Mouse (Mus musculus): ENCODE data around the gene Khsrp.

Khsrp gene

GRCm38 (mm10) chr17:56986105-56986805 is 45.1 kb downstream of the Khsrp start:
- no peak for DNase-seq (ENCODE audit: low spot score)

DNA sequence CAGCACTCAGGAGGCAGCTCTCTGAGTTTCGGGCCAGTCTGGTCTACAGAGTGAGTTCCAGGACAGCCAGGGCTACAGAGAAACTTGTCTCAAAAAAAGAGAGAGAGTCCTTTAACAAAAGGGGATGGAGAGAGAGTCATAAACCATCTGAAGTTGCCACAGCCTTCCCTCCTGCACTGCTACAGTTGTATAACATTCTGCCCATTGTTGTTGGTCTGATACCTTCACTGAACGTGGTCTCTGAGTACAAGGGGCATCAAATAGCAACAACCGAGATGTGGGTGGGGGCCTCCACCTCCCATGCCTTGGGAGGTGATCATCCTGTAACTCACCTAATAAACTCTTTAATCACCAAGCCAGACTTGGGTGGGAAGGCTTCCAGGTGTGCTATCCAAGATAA is 45.7 kb downstream of the Khsrp start:
- DNase-seq (ENCODE audit: low spot score): no peak

DNA sequence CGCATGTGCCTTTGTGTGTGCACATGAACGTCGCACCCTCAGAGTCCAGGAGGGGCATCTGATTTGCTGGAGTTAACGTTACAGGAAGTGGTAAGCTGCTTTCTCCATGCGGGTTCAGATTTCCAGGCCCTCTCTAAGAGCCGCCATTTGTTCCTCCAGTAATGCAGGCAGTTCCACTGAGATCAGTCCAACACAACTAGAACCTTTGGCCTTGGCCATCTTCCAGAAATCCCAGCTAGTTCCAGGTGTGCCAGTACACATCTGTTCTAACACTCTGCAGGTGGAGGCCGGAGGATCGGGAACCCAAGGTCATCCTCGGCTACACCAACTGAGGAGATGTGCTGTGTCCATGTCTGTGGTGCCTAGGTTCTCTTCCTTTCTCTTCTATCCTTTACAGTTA is 46.4 kb downstream of the Khsrp start:
- DNase-seq (ENCODE audit: low spot score): no peak

DNA sequence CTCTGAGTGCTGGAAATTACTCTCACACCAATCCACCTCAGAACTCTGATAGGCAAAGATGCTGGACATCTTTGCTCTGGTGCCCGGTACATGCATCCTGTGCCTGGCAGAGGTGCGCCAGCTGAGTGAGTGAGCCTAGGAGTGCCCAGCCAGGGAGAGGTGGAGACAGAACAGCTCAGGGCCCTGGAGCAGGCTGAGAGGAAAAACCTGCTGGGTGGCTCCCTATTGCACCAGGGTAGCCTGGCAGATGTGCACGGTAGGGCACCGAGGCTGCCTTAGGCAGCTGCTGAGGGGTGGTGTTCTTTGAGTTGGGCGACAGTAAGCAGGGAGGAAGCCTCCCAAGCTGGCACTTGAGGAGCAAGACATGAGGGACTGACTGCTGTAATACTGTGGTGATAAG is 49.3 kb downstream of the Khsrp start, which contains the start of gene Acer1:
Gene Acer1 (minus strand): TSS at position 114 of the 400 bp plus-strand sequence.
- DNase-seq (ENCODE audit: low spot score): no peak

- no peak for DNase-seq (ENCODE audit: low spot score)
Measured at GRCm38 (mm10) chr17:56981049-56981448, 50.3 kb downstream of the Khsrp start.

GRCm38 (mm10) chr17:56979524-56979923 is 51.8 kb downstream of the Khsrp start:
- DNase-seq (ENCODE audit: low spot score): no peak

GRCm38 (mm10) chr17:56976531-56977390 is 54.6 kb downstream of the Khsrp start:
- DNase-seq (ENCODE audit: low spot score): no peak

GRCm38 (mm10) chr17:56975391-56975790 is 55.9 kb downstream of the Khsrp start:
- no peak for DNase-seq (ENCODE audit: low spot score)

DNA sequence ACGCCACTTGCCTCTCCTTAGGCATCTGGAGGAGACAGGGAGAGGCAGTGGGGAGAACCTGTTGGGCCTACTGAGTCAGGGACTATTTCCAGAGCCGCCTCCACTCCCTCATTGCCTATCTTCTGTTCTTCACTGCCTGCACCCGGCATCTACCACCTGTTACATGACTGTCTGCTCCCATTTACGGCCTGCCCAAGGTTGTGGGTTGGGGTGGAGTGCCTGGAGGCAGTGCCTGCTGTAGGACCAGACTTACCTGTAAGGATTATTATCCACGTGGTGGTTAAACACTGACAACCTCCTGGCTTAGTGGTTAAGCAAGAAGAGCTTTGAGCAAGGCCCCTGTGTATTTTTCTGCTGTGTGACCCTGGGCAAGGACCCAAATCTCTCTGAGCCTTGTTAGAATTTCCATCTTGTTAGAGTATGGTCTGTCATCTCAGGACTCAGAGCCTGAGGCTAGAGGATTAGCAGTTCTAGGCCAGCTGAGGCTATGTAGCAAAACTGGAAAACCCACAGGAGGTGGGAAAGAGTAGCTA is 56.5 kb downstream of the Khsrp start:
- no peak for DNase-seq (ENCODE audit: low spot score)

GRCm38 (mm10) chr17:56973956-56974707 is 57.2 kb downstream of the Khsrp start:
- no peak for DNase-seq (ENCODE audit: low spot score)

Measured in embryo, embryonic 10 days (tissue).